Mouse (Mus musculus): ENCODE results near the gene Isca2.

GRCm38 (mm10) chr12:84755008-84755695 is 17.9 kb upstream of the Isca2 start:
- TF ChIP-seq CTCF (IDR thresholded peaks at IDR 0.05; ENCODE audit: extremely low read depth, insufficient read depth, low read length) = peak; percentile 60
- no peak for TF ChIP-seq POLR2A (IDR thresholded peaks at IDR 0.05; ENCODE audit: extremely low read depth, insufficient read depth, low read length)
